Mouse (Mus musculus): ENCODE measurements around the gene Slc25a19.

The Slc25a19 gene

GRCm38 (mm10) chr11:115627705-115628464, at the start of gene Slc25a19:
TSS of gene Slc25a19 (minus strand) at chr11:115628295.
- Histone ChIP-seq H3K27me3 (ENCODE audit: control insufficient read depth, insufficient read depth, low read length, poor library complexity, severe bottlenecking) (no peaks in the 10 kb centered on the region), H3K36me3 (ENCODE audit: control insufficient read depth, insufficient read depth, low read length, poor library complexity, severe bottlenecking) (peaks cover 3% of the 10 kb centered on the region)
- peak; percentile 100 for DNase-seq (ENCODE audit: low read depth, low spot score)

- H3K27me3 ChIP-seq (ENCODE audit: control insufficient read depth, insufficient read depth, low read length, poor library complexity, severe bottlenecking): no peaks in the 10 kb centered on the region
- no peak for DNase-seq (ENCODE audit: low read depth, low spot score)
- peaks cover 11% of the 10 kb centered on the region for H3K36me3 ChIP-seq (ENCODE audit: control insufficient read depth, insufficient read depth, low read length, poor library complexity, severe bottlenecking)
Observed at GRCm38 (mm10) chr11:115677511-115677910, 49.4 kb upstream of the Slc25a19 start.

DNA sequence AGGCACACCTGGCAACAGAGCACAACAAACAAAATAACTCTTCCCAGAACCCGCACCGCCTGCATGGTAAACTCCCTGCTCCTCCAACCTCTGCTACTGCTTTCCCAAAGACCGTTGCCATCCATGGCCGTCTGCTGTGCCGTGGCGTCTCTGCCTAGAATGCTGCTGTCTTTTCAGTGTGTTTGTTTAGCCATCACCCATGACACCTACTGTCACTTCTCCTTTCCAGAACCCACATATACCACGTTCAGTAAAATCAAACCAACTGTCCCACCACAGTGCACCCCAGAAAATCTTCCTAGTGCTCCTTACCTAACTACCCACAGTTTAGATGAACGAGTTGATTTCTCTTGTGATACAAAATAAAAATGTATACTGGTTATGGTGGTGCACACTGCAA, 48.6 kb upstream of the Slc25a19 start:
- Histone ChIP-seq H3K36me3 (ENCODE audit: control insufficient read depth, insufficient read depth, low read length, poor library complexity, severe bottlenecking) (peaks cover 10% of the 10 kb centered on the region), H3K27me3 (ENCODE audit: control insufficient read depth, insufficient read depth, low read length, poor library complexity, severe bottlenecking) (no peaks in the 10 kb centered on the region)
- peak; percentile 62 for DNase-seq (ENCODE audit: low read depth, low spot score)

- DNase-seq (ENCODE audit: low read depth, low spot score): no peak
- Histone ChIP-seq H3K27me3 (ENCODE audit: control insufficient read depth, insufficient read depth, low read length, poor library complexity, severe bottlenecking) (no peaks in the 10 kb centered on the region), H3K36me3 (ENCODE audit: control insufficient read depth, insufficient read depth, low read length, poor library complexity, severe bottlenecking) (peaks cover 8% of the 10 kb centered on the region)
Observed at GRCm38 (mm10) chr11:115674235-115674865, 46.3 kb upstream of the Slc25a19 start.

DNA sequence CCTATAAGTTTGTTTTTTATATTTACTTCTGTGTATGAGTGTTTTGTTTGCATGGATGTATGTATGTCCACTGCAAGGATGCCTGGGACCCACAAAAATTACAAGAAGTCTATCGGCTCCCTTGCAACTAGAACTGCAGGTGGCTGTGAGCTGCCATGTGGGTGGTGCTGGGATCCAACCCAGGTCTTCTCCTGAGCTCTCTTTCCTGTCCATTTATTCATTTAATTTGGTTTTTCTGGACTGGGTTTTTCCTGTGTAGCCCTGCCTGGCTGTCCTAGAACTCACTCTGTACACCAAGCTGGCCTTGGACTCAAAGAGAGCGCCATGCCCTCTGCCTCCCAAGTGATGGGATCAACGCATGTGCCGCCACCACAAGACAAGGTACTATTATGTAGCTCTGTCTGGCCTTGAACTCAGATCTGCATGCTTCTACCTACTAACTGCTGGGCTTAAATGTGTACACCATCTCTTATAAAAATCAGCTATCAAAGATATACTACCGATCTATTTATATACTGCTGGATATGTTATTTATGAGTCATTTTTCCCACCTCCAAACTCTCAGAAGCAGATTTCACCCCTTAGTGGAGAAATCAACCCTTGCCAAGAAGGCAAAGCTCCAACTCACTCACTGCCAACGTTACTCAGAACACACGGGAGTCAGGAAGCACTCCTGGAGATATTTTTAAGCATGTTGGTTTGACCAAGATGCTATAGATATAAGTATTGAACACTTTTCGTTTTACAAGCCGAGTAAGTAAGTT, 45.6 kb upstream of the Slc25a19 start:
- Histone ChIP-seq H3K27me3 (ENCODE audit: control insufficient read depth, insufficient read depth, low read length, poor library complexity, severe bottlenecking) (no peaks in the 10 kb centered on the region), H3K36me3 (ENCODE audit: control insufficient read depth, insufficient read depth, low read length, poor library complexity, severe bottlenecking) (peaks cover 2% of the 10 kb centered on the region; the same call in 1 of the 2 replicates)
- no peak for DNase-seq (ENCODE audit: low read depth, low spot score)

DNA sequence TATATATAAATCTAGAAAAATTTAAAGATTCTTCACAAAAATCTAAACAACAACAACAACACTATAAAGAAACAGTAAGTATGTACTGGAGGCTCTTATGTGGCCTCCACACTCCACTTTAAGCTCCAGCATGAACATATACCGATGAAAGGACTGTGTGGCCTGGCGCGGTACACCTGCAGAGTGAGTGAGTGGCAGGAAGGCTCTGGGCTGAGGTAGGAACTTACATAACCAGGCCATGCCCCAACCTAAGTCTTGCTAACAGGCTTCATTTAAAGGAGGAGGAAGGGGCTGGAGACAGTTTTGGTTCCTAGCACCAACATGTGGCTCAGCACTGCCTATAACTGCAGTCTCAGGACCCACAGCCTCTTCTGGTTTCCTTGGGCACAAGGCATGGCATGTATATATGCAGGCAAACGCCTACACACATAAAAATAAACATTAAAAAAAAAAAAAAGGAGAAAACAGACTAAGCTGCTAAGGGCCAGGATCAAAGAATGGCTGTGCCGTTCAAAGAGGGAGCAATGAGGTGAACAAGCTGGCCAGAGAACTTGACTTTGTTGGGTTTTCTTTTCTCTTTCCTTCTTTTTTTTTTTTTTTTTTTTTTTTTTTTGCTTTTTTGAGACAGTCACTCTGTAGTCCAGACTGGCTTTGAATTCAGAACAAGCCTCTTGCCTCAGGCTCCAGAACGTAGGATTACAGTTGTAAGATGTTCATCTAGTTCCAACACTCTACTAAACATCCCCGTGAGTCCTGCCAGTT, 44.3 kb upstream of the Slc25a19 start:
- DNase-seq (ENCODE audit: low read depth, low spot score): no peak
- Histone ChIP-seq H3K27me3 (ENCODE audit: control insufficient read depth, insufficient read depth, low read length, poor library complexity, severe bottlenecking) (no peaks in the 10 kb centered on the region), H3K36me3 (ENCODE audit: control insufficient read depth, insufficient read depth, low read length, poor library complexity, severe bottlenecking) (peaks cover 2% of the 10 kb centered on the region; the same call in 1 of the 2 replicates)

DNA sequence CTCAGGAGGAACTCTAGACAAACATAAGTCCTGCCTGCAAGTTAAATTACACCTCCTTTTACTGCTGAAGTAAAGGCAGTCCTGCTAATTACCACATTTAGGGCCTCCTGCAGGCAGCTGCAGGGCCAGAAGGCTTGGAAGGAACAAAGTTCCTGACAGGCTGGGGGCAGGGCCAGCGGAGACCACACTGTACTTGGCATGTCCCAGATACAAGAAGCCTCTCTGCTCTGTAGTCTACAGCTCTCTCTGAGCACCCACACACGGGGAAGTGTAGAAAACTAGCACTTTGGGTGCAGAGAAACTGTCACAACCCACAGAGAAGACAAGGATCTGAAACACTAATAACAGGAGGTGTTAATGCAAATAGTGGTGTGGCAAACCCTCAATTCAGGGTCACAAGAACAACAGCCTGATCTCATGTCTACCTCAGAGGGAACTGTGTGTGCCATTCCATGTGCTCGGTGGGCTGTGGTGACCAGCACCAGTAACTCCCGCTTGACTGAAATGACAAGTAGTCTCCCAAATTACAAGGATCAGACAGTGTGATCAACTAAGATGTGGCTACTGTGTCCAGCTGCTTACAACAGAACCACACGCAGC, 42.5 kb upstream of the Slc25a19 start:
- H3K36me3 ChIP-seq (ENCODE audit: control insufficient read depth, insufficient read depth, low read length, poor library complexity, severe bottlenecking): peaks cover 2% of the 10 kb centered on the region; the same call in 1 of the 2 replicates
- DNase-seq (ENCODE audit: low read depth, low spot score): no peak
- no peaks in the 10 kb centered on the region for H3K27me3 ChIP-seq (ENCODE audit: control insufficient read depth, insufficient read depth, low read length, poor library complexity, severe bottlenecking)

- H3K27me3 ChIP-seq (ENCODE audit: control insufficient read depth, insufficient read depth, low read length, poor library complexity, severe bottlenecking): no peaks in the 10 kb centered on the region
- DNase-seq (ENCODE audit: low read depth, low spot score): no peak
Observed at GRCm38 (mm10) chr11:115663676-115664335, 35.7 kb upstream of the Slc25a19 start.

DNA sequence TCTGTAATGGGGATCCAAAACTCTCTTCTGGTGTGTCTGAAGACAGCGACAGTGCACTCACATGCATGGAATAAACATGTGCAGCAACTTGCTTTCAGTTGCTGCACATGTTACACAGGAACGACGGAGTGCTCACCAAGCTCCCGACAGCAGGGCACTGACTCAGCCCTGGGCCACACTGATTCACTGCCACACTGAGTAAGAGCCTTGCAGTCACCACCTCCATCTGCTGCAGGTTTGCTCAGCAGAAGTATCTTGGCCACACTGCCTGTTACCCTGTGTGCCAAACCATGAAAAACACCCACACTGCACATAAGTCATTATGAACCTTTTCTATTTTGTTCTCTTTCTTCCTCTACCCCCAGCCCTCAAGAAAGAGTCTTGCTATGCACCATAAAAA, 32.3 kb upstream of the Slc25a19 start:
- Histone ChIP-seq H3K27me3 (ENCODE audit: control insufficient read depth, insufficient read depth, low read length, poor library complexity, severe bottlenecking) (no peaks in the 10 kb centered on the region), H3K36me3 (ENCODE audit: control insufficient read depth, insufficient read depth, low read length, poor library complexity, severe bottlenecking) (peaks cover 2% of the 10 kb centered on the region)
- no peak for DNase-seq (ENCODE audit: low read depth, low spot score)

More at GRCm38 (mm10) chr11:115663676-115664335, 35.7 kb upstream of the Slc25a19 start:
- H3K36me3 ChIP-seq (ENCODE audit: control insufficient read depth, insufficient read depth, low read length, poor library complexity, severe bottlenecking): peaks cover 2% of the 10 kb centered on the region

DNA sequence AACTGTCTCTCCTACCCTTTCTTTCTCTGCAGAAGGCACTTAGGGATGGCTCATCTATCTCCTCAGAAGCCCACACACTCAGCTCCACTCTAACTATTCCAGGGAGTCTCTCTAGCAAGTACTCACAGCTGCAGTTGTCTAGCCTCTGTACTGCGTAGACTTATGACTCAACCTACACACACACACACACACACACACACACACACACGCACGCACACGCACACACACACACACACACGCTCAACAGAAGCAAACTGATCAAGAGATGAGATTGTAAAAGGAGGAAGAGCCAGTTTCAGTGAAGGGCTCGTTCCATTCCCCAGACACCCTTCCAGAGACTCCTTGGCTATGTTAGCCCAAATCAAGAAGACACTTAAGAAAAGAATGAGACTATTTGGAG, 30.4 kb upstream of the Slc25a19 start:
- H3K27me3 ChIP-seq (ENCODE audit: control insufficient read depth, insufficient read depth, low read length, poor library complexity, severe bottlenecking): no peaks in the 10 kb centered on the region
- DNase-seq (ENCODE audit: low read depth, low spot score): no peak
- peaks cover 2% of the 10 kb centered on the region for H3K36me3 ChIP-seq (ENCODE audit: control insufficient read depth, insufficient read depth, low read length, poor library complexity, severe bottlenecking)

GRCm38 (mm10) chr11:115654128-115654527, 26.0 kb upstream of the Slc25a19 start:
- no peaks in the 10 kb centered on the region for H3K27me3 ChIP-seq (ENCODE audit: control insufficient read depth, insufficient read depth, low read length, poor library complexity, severe bottlenecking)
- DNase-seq (ENCODE audit: low read depth, low spot score): peak; percentile 83
- peaks cover 13% of the 10 kb centered on the region for H3K36me3 ChIP-seq (ENCODE audit: control insufficient read depth, insufficient read depth, low read length, poor library complexity, severe bottlenecking)

GRCm38 (mm10) chr11:115653194-115653593, 25.1 kb upstream of the Slc25a19 start:
- H3K27me3 ChIP-seq (ENCODE audit: control insufficient read depth, insufficient read depth, low read length, poor library complexity, severe bottlenecking): no peaks in the 10 kb centered on the region
- no peak for DNase-seq (ENCODE audit: low read depth, low spot score)
- peaks cover 14% of the 10 kb centered on the region for H3K36me3 ChIP-seq (ENCODE audit: control insufficient read depth, insufficient read depth, low read length, poor library complexity, severe bottlenecking)

GRCm38 (mm10) chr11:115651680-115652079, 23.6 kb upstream of the Slc25a19 start:
- H3K36me3 ChIP-seq (ENCODE audit: control insufficient read depth, insufficient read depth, low read length, poor library complexity, severe bottlenecking): peaks cover 12% of the 10 kb centered on the region
- no peak for DNase-seq (ENCODE audit: low read depth, low spot score)

DNA sequence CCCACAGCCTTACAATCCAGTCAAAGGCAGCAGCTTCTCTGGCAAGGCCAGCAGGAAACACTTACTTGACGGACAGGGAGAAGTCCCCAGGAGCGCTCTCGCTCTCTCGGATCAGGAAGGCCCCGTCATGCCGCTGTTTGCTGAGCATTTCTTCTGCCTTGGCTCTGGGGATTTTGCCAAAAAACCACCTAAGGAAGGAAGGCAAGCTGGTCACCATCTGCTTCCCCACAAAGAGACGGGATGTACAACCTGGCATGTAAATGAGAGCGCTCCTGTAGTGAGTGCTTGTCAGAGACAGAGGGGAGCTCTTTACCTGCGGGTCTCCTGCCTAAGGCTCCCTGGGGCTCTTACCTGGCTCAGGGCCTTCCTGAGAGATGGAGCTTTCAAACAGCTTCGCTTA, 21.6 kb upstream of the Slc25a19 start:
- DNase-seq (ENCODE audit: low read depth, low spot score): no peak
- peaks cover 16% of the 10 kb centered on the region for H3K36me3 ChIP-seq (ENCODE audit: control insufficient read depth, insufficient read depth, low read length, poor library complexity, severe bottlenecking)
- no peaks in the 10 kb centered on the region for H3K27me3 ChIP-seq (ENCODE audit: control insufficient read depth, insufficient read depth, low read length, poor library complexity, severe bottlenecking)

More at GRCm38 (mm10) chr11:115651680-115652079, 23.6 kb upstream of the Slc25a19 start:
- no peaks in the 10 kb centered on the region for H3K27me3 ChIP-seq (ENCODE audit: control insufficient read depth, insufficient read depth, low read length, poor library complexity, severe bottlenecking)

Data from splenic B cell, adult 2 months (primary cell).